Mouse (Mus musculus): Measurements from ENCODE around the gene Chmp4b.

DNA sequence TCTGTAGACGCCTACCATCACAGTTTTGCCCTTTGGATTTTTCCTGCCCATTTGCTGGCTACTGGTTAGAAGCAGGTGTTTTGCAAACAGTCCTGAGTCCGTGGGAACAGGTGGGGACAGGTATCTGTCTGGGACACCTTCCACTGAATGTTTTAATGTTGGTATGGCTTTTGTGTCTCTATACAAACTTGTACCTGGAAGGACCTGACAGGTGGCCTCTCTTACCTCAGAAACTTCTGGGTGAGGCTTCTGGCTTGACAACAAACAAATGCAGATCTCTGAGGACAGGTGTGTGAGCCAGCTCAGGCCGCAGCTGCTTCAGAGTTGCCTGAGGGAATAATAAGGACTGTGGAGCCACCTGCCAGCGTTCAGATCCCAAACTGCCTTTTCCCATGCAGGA lies 12.4 kb upstream of the Chmp4b start:
- TF ChIP-seq CTCF (IDR thresholded peaks at IDR 0.05; ENCODE audit: low read depth, low read length) (no peak), POLR2A (IDR thresholded peaks at IDR 0.05; ENCODE audit: borderline replicate concordance, low read depth, low read length) (no peak)
